Mouse (Mus musculus): ENCODE results near the gene Rasa3. TPM values are rescaled to one million over a fixed set of nuclear protein-coding genes. Genes with fewer than 3 reads are reported as not detected.

Rasa3 gene
- total RNA-seq, 4 experiments from 2014 or later: 13.2 to 16.2 (median 13.9) TPM

GRCm38 (mm10) chr8:13649154-13649515, 28.3 kb downstream of the Rasa3 start:
- DNase-seq (ENCODE audit: low spot score): no peak

GRCm38 (mm10) chr8:13648377-13649153, 28.8 kb downstream of the Rasa3 start:
- no peak for DNase-seq (ENCODE audit: low spot score)

- DNase-seq (ENCODE audit: low spot score): no peak
Measured at GRCm38 (mm10) chr8:13647591-13647990, 29.8 kb downstream of the Rasa3 start.

- peak; percentile 64 for DNase-seq (ENCODE audit: low spot score)
Measured at GRCm38 (mm10) chr8:13644932-13645676, 32.3 kb downstream of the Rasa3 start.

- DNase-seq (ENCODE audit: low spot score): peak; percentile 74
Measured at GRCm38 (mm10) chr8:13644155-13644554, 33.2 kb downstream of the Rasa3 start.

- DNase-seq (ENCODE audit: low spot score): no peak
Measured at GRCm38 (mm10) chr8:13642659-13643181, 34.7 kb downstream of the Rasa3 start.

GRCm38 (mm10) chr8:13641206-13641605, 36.2 kb downstream of the Rasa3 start:
- no peak for DNase-seq (ENCODE audit: low spot score)

GRCm38 (mm10) chr8:13640452-13640883, 36.9 kb downstream of the Rasa3 start:
- DNase-seq (ENCODE audit: low spot score): no peak

GRCm38 (mm10) chr8:13633107-13633506, 44.3 kb downstream of the Rasa3 start:
- no peak for DNase-seq (ENCODE audit: low spot score)

- DNase-seq (ENCODE audit: low spot score): no peak
Measured at GRCm38 (mm10) chr8:13632309-13632708, 45.1 kb downstream of the Rasa3 start.

- DNase-seq (ENCODE audit: low spot score): no peak
Measured at GRCm38 (mm10) chr8:13630754-13631153, 46.6 kb downstream of the Rasa3 start.

GRCm38 (mm10) chr8:13630171-13630570, 47.2 kb downstream of the Rasa3 start:
- no peak for DNase-seq (ENCODE audit: low spot score)

- DNase-seq (ENCODE audit: low spot score): no peak
Measured at GRCm38 (mm10) chr8:13629351-13630090, 47.9 kb downstream of the Rasa3 start.

- no peak for DNase-seq (ENCODE audit: low spot score)
Measured at GRCm38 (mm10) chr8:13628067-13628466, 49.3 kb downstream of the Rasa3 start.

- no peak for DNase-seq (ENCODE audit: low spot score)
Measured at GRCm38 (mm10) chr8:13627591-13627990, 49.8 kb downstream of the Rasa3 start.

GRCm38 (mm10) chr8:13626114-13626513, 51.3 kb downstream of the Rasa3 start:
- no peak for DNase-seq (ENCODE audit: low spot score)

- no peak for DNase-seq (ENCODE audit: low spot score)
Measured at GRCm38 (mm10) chr8:13625281-13625970, 52.0 kb downstream of the Rasa3 start.

GRCm38 (mm10) chr8:13624863-13625262, 52.5 kb downstream of the Rasa3 start:
- no peak for DNase-seq (ENCODE audit: low spot score)

- peak; percentile 83 for DNase-seq (ENCODE audit: low spot score)
Measured at GRCm38 (mm10) chr8:13623911-13624421, 53.4 kb downstream of the Rasa3 start.

GRCm38 (mm10) chr8:13623038-13623750, 54.2 kb downstream of the Rasa3 start:
- no peak for DNase-seq (ENCODE audit: low spot score)

All from heart, adult 8-10 months (tissue).